Mouse (Mus musculus): ENCODE results near the gene Mbd4.

DNA sequence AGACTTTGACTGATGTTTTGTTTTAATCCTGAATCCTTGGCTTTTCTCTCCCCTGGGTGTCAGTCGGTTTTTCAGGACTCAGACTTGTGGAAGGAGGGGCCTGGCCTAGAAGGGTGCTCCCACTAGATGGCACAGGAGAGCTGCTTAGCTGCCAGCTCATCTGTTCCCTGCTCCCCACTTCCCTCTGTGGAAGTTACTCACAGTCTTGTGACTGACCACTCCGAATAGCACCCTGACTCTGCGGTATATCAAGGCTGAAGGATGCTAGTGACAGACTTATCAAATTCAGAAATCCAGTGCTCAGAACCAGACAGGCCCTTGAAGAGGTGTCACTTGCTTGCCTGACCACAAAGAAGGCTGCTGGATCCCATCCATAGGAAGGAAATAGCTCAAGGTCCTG is 47.9 kb upstream of the Mbd4 start:
- TF ChIP-seq EP300 (IDR thresholded peaks at IDR 0.05; ENCODE audit: low read depth in 1 of 2, low read length in 2 of 2) (no peak), POLR2A (IDR thresholded peaks at IDR 0.05; ENCODE audit: control insufficient read depth in 1 of 2, insufficient read depth in 1 of 2, low read depth in 1 of 2, low read length in 2 of 2, poor library complexity in 1 of 2) (no peak), CTCF (IDR thresholded peaks at IDR 0.05 in 2 of 3, conservative IDR thresholded peaks at IDR 0.05 in 1 of 3; ENCODE audit: control insufficient read depth in 1 of 3, insufficient read depth in 1 of 3, low read depth in 2 of 3, low read length in 3 of 3, poor library complexity in 1 of 3, severe bottlenecking in 1 of 3) (peak; percentile 70 to 89 (median 80)), TCF12 (IDR thresholded peaks at IDR 0.05; ENCODE audit: low read depth, low read length) (no peak), KAT2A (conservative IDR thresholded peaks at IDR 0.05; ENCODE audit: low read depth, low read length) (no peak), SIN3A (IDR thresholded peaks at IDR 0.05; ENCODE audit: low read length) (no peak), USF1 (IDR thresholded peaks at IDR 0.05; ENCODE audit: low read depth, low read length) (no peak), POLR2AphosphoS2 (IDR thresholded peaks at IDR 0.05; ENCODE audit: low read length) (no peak), USF2 (IDR thresholded peaks at IDR 0.05; ENCODE audit: borderline replicate concordance in 1 of 2, insufficient read depth in 1 of 2, low read depth in 1 of 2, low read length in 2 of 2) (no peak), E2F4 (IDR thresholded peaks at IDR 0.05; ENCODE audit: borderline replicate concordance, low read depth, low read length) (no peak), MAZ (IDR thresholded peaks at IDR 0.05; ENCODE audit: low read depth, low read length) (no peak), JUND (IDR thresholded peaks at IDR 0.05; ENCODE audit: low read depth, low read length) (no peak)
